9 mouse cellular contexts compared by ENCODE assay signal in the genomic region with DNA sequence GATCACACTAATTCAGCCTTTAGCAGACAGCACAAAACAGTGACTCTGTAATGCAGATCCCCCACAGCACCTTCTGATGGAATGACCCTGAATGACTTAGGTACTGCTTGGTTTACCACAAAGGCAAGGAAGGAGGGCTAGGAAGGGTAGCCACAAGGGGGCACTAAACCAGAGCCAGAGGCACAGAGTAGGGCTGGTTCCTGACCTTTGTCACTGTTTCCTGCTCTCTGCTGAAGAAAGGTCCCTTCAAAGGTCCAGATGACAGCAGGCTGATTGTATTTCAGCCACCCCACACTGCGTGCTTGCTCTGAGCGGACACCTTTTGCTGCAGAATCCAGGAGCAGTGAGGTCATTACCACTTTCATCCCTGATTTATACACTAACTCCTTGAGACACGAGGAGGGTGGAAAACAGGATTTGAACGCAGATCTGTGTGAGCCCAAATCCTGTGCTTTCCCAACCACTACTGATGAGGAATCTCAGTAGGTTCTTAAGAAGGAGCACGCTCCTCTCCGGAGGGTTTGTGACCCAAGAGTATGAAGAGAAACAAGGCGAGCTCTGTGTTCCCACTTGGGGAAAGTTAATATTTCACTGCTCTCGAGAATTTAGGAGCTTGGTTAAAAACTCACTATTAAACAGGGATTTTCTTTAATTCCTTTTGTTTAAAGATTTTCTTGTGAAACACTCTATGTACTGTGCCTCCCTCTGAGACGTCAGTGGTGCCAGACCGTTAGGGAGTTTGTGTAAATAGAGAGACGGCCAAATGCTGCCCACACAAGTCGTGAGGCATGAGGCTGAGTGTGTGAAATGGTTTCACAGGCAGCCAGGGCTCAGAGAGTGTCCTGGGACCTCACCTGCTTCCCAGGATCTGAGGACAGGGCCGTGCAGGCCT.
DNase-seq lines count a peak whose midpoint lies in the region; ATAC-seq and TF ChIP-seq lines count a peak whose summit lies in the region.
"Had no signal": no experiment of that assay in that cellular context is flagged by ENCODE, and none has a peak within 500 bp of the region (broad histone marks: within the 10 kb centered on the region; RNA-seq: fewer than 3 reads in every experiment).

No protein-coding gene starts in this region.

- in situ Hi-C loops in CH12.LX (cut with MboI; ENCODE audit: low pct_ligation_motif_present, low pct_unique_long_range_greater_than_20kb, low sequenced_read_pairs) = loop anchor here (25.0 kb wide), 1 partner anchor 177 kb away; no protein-coding TSS in a partner anchor

- H3K4me1 ChIP-seq in CH12.LX (ENCODE audit: control insufficient read depth in 1 of 2, insufficient read depth in 2 of 2) = no peaks in the 10 kb centered on the region
- H3K4me1 ChIP-seq in intestine, postnatal 0 days (replicated peaks; ENCODE audit: control insufficient read depth, insufficient read depth, low read length) = no peaks in the 10 kb centered on the region
- H3K4me1 ChIP-seq in liver, embryonic 15.5 days (replicated peaks) = no peaks in the 10 kb centered on the region

- no peaks in the 10 kb centered on the region for H3K79me2 ChIP-seq in CH12.LX (replicated peaks; ENCODE audit: control insufficient read depth, extremely low read depth, insufficient read depth, poor library complexity, severe bottlenecking)

- no peak; the same call in 1 of the 2 replicates for TF ChIP-seq RAD21 in CH12.LX (IDR thresholded peaks at IDR 0.05; ENCODE audit: low read depth, low read length)

- H3K9me3 ChIP-seq in CH12.LX (replicated peaks; ENCODE audit: low read length) = peaks cover 21% of the 10 kb centered on the region
- H3K9me3 ChIP-seq in intestine, postnatal 0 days (ENCODE audit: control insufficient read depth) = no peaks in the 10 kb centered on the region
- no peaks in the 10 kb centered on the region for H3K9me3 ChIP-seq in liver, embryonic 15.5 days (replicated peaks)

- 55% methylated on average over 13 of the region's 13 CpGs for WGBS in intestine, postnatal 0 days
- WGBS in liver, embryonic 15.5 days (ENCODE audit: insufficient replicate concordance) = 51% methylated on average over 13 of the region's 13 CpGs

- peak; percentile 67 for ATAC-seq in common myeloid progenitor, adult 5-6 weeks (replicated peaks; ENCODE audit: low read depth, poor library complexity, severe bottlenecking)
- ATAC-seq in intestine, postnatal 0 days = 0 out of 2 replicates have a peak, but pooled peaks have one; percentile 31
- peak; percentile 47; the same call in 1 of the 2 replicates for ATAC-seq in liver, embryonic 15.5 days (ENCODE audit: insufficient read depth)

- TF ChIP-seq CTCF in CH12.LX (conservative IDR thresholded peaks at IDR 0.05 in 1 of 2, IDR thresholded peaks at IDR 0.05 in 1 of 2; ENCODE audit: low read depth in 2 of 2, low read length in 2 of 2) = peak; percentile 19 to 22; a peak in 2 of 4 replicates
- peak; percentile 87 for TF ChIP-seq CTCF in intestine, postnatal 0 days (IDR thresholded peaks at IDR 0.05; ENCODE audit: low read depth)

- no peak overlapping the region for H3K4me2 ChIP-seq in CH12.LX (ENCODE audit: insufficient read depth, low read depth, poor library complexity, severe bottlenecking)
- no peak overlapping the region for H3K4me2 ChIP-seq in intestine, postnatal 0 days (replicated peaks; ENCODE audit: low read depth)
- H3K4me2 ChIP-seq in liver, embryonic 15.5 days = no peak overlapping the region

- no peak overlapping the region for H3K9ac ChIP-seq in CH12.LX (ENCODE audit: insufficient read depth, low read depth)
- H3K9ac ChIP-seq in intestine, postnatal 0 days (ENCODE audit: low read depth, low read length) = no peak overlapping the region
- H3K9ac ChIP-seq in liver, embryonic 15.5 days = no peak overlapping the region

- H3K36me3 ChIP-seq in CH12.LX (replicated peaks in 1 of 2; ENCODE audit: control insufficient read depth in 1 of 2, insufficient read depth in 1 of 2, low read length in 1 of 2) = no peaks in the 10 kb centered on the region
- no peaks in the 10 kb centered on the region for H3K36me3 ChIP-seq in intestine, postnatal 0 days (ENCODE audit: control insufficient read depth, insufficient read depth)
- no peaks in the 10 kb centered on the region for H3K36me3 ChIP-seq in liver, embryonic 15.5 days (replicated peaks)

- no peak overlapping the region for H3K27ac ChIP-seq in CH12.LX (ENCODE audit: insufficient read depth, low read depth)
- H3K27ac ChIP-seq in intestine, postnatal 0 days (ENCODE audit: low read depth, low read length) = no peak overlapping the region
- no peak overlapping the region for H3K27ac ChIP-seq in liver, embryonic 15.5 days (replicated peaks)
- H3K27ac ChIP-seq: macrophage had no signal

- H3K27me3 ChIP-seq in CH12.LX (replicated peaks) = no peaks in the 10 kb centered on the region
- no peaks in the 10 kb centered on the region for H3K27me3 ChIP-seq in intestine, postnatal 0 days (replicated peaks; ENCODE audit: control insufficient read depth, insufficient read depth, low read length)
- no peaks in the 10 kb centered on the region for H3K27me3 ChIP-seq in liver, embryonic 15.5 days

- dilution Hi-C loops in CH12.LX (cut with MboI; ENCODE audit: extremely low pct_ligation_motif_present, extremely low pct_unique_long_range_greater_than_20kb, low sequenced_read_pairs) = no loop called here

- H3K4me3 ChIP-seq in CH12.LX (replicated peaks in 1 of 3; ENCODE audit: low read depth in 2 of 3, low read length in 2 of 3, poor library complexity in 1 of 3) = no peak overlapping the region
- H3K4me3 ChIP-seq in intestine, postnatal 0 days (ENCODE audit: low read depth, low read length) = no peak overlapping the region
- no peak overlapping the region for H3K4me3 ChIP-seq in liver, embryonic 15.5 days (replicated peaks)

- peak; percentile 17 for DNase-seq in gastrocnemius, adult 18-20 months (ENCODE audit: low spot score)
- DNase-seq in gastrocnemius, postnatal 4 days (ENCODE audit: low spot score in 2 of 2) = no peak
- DNase-seq in CH12.LX (ENCODE audit: extremely low read depth) = peak; percentile 27
- DNase-seq in thymus, postnatal 0 days (ENCODE audit: low spot score) = peak; percentile 7
- DNase-seq in frontal cortex, postnatal 36 days (ENCODE audit: low spot score in 2 of 2) = no peak

- TF ChIP-seq EP300 in CH12.LX (IDR thresholded peaks at IDR 0.05; ENCODE audit: low read length) = no peak

- TF ChIP-seq POLR2A in CH12.LX (IDR thresholded peaks at IDR 0.05; ENCODE audit: low read depth, low read length) = no peak

TF ChIP-seq in CH12.LX, 34 proteins besides CTCF, POLR2A, EP300 and RAD21:
- TF ChIP-seq NRF1 (IDR thresholded peaks at IDR 0.05; ENCODE audit: low read depth, low read length) = no peak
- 0 out of 2 replicates have a peak, but pooled peaks have one; percentile 10 for TF ChIP-seq ZKSCAN1 (IDR thresholded peaks at IDR 0.05; ENCODE audit: borderline replicate concordance, low read depth, low read length)
- TF ChIP-seq SMC3 (IDR thresholded peaks at IDR 0.05; ENCODE audit: low read depth, low read length) = peak; percentile 25; the same call in 1 of the 2 replicates
- no peak for TF ChIP-seq CHD1 (IDR thresholded peaks at IDR 0.05; ENCODE audit: low read depth, low read length)
- no peak for TF ChIP-seq KAT2A (IDR thresholded peaks at IDR 0.05; ENCODE audit: insufficient replicate concordance, low read length)

Comparison
In these comparisons a context has a peak if more than half of its experiments do, and no peak if none do; other contexts are left out.
1. DNase-seq: peak in gastrocnemius, adult 18-20 months (single experiment), CH12.LX (single experiment) and thymus, postnatal 0 days (single experiment); none in gastrocnemius, postnatal 4 days (0 of 2) and frontal cortex, postnatal 36 days (0 of 2).
2. Peak in every context shown above with its lines, with median percentiles within 50 percentile points of each other: ATAC-seq.